In the genomic region with DNA sequence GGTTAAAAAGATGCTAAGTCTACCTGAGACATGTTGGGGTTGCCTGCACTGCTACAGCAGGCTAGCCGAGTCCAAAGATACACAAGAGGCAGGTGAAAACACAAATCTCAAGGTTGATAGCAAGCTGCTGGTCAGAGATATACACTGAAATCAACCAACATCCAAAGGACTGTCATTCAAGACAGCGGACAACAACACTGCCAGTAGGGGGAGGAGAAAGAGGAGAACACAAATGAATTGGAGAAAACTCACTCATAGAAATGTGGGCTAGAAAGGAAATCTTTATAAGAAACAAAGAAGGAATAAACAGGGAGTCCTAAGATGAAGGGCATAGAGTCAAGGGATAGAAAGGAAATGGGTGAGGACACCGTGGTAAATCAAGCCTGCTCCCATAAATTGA, we compare ENCODE assay signal across 26 mouse cellular contexts.
DNase-seq lines count a peak whose midpoint lies in the region; ATAC-seq and TF ChIP-seq lines count a peak whose summit lies in the region.
"Had no signal": no experiment of that assay in that cellular context is flagged by ENCODE, and none has a peak within 500 bp of the region (broad histone marks: within the 10 kb centered on the region; RNA-seq: fewer than 3 reads in every experiment).

No protein-coding gene starts in this region.

- no peaks in the 10 kb centered on the region for H3K27me3 ChIP-seq in intestine, postnatal 0 days (replicated peaks; ENCODE audit: control insufficient read depth, insufficient read depth, low read length)
- no peaks in the 10 kb centered on the region for H3K27me3 ChIP-seq in intestine, embryonic 15.5 days (replicated peaks)
- no peaks in the 10 kb centered on the region for H3K27me3 ChIP-seq in liver, postnatal 0 days (ENCODE audit: insufficient read depth, low read length)
- H3K27me3 ChIP-seq: embryonic facial prominence, embryonic 12.5 days; embryonic facial prominence, embryonic 15.5 days; heart, embryonic 12.5 days; heart, embryonic 15.5 days had no signal

- no peak overlapping the region for H3K27ac ChIP-seq in intestine, postnatal 0 days (ENCODE audit: low read depth, low read length)
- no peak overlapping the region for H3K27ac ChIP-seq in intestine, embryonic 15.5 days
- no peak overlapping the region for H3K27ac ChIP-seq in liver, postnatal 0 days (ENCODE audit: low read depth)
- H3K27ac ChIP-seq: embryonic facial prominence, embryonic 12.5 days; embryonic facial prominence, embryonic 15.5 days; gastrocnemius, adult 2 months; heart, embryonic 15.5 days; hindbrain, embryonic 14.5 days; hindbrain, postnatal 0 days had no signal

- H3K9me3 ChIP-seq in intestine, postnatal 0 days (ENCODE audit: control insufficient read depth) = no peaks in the 10 kb centered on the region
- H3K9me3 ChIP-seq in intestine, embryonic 15.5 days = no peaks in the 10 kb centered on the region
- no peaks in the 10 kb centered on the region for H3K9me3 ChIP-seq in liver, postnatal 0 days (ENCODE audit: low read length)
- H3K9me3 ChIP-seq: embryonic facial prominence, embryonic 12.5 days; embryonic facial prominence, embryonic 15.5 days; heart, embryonic 12.5 days; heart, embryonic 15.5 days had no signal

- DNase-seq in liver, postnatal 0 days = no peak
- no peak for DNase-seq in liver
- no peak for DNase-seq in left cerebral cortex, postnatal 10 days (ENCODE audit: extremely low spot score in 1 of 2, low spot score in 2 of 2)
- DNase-seq in c-Kit-positive CD71-positive TER-119-positive erythroid progenitor cells, embryonic 14.5 days (ENCODE audit: low spot score) = no peak
- DNase-seq: adrenal gland, adult 8-10 months; adrenal gland, postnatal 25 days; B cell, adult 2 months; cerebellum, adult 18-20 months; cerebellum, adult 9-10 months; cerebellum, postnatal 25 days; forebrain, postnatal 0 days; gastrocnemius, adult 2 months; gastrocnemius, postnatal 14 days; heart, postnatal 10 days; heart, postnatal 36 days had no signal

- WGBS in intestine, postnatal 0 days = 89% methylated on average over 3 of the region's 3 CpGs
- WGBS in intestine, embryonic 15.5 days = 88% methylated on average over 3 of the region's 3 CpGs
- 71% methylated on average over 3 of the region's 3 CpGs for WGBS in liver, postnatal 0 days (ENCODE audit: insufficient replicate concordance)

- no peak for ATAC-seq in intestine, postnatal 0 days
- no peak for ATAC-seq in intestine, embryonic 15.5 days
- ATAC-seq in liver, postnatal 0 days = no peak
- ATAC-seq in megakaryocyte progenitor cell, adult 5-6 weeks (replicated peaks; ENCODE audit: poor library complexity) = peak; percentile 52; the same call in 1 of the 2 replicates
- ATAC-seq: activated CD4-positive, CD25-positive, alpha-beta regulatory T cell, adult 4 months; forebrain, embryonic 14.5 days; forebrain, postnatal 0 days; hindbrain, postnatal 0 days had no signal

- peaks cover 37% of the 10 kb centered on the region for H3K36me3 ChIP-seq in intestine, postnatal 0 days (ENCODE audit: control insufficient read depth, insufficient read depth)
- H3K36me3 ChIP-seq in intestine, embryonic 15.5 days = 0 out of 2 replicates have a peak, but pooled peaks cover 2% of the 10 kb centered on the region
- peaks cover 9% of the 10 kb centered on the region for H3K36me3 ChIP-seq in liver, postnatal 0 days (replicated peaks; ENCODE audit: insufficient read depth, low read length)

- H3K4me3 ChIP-seq in intestine, postnatal 0 days (ENCODE audit: low read depth, low read length) = no peak overlapping the region
- H3K4me3 ChIP-seq in intestine, embryonic 15.5 days (replicated peaks) = no peak overlapping the region
- no peak overlapping the region for H3K4me3 ChIP-seq in liver, postnatal 0 days (ENCODE audit: low read depth, low read length)
- H3K4me3 ChIP-seq: embryonic facial prominence, embryonic 12.5 days; embryonic facial prominence, embryonic 15.5 days; gastrocnemius, adult 2 months; heart, embryonic 12.5 days; heart, embryonic 15.5 days had no signal

- no peaks in the 10 kb centered on the region for H3K4me1 ChIP-seq in intestine, postnatal 0 days (replicated peaks; ENCODE audit: control insufficient read depth, insufficient read depth, low read length)
- H3K4me1 ChIP-seq in intestine, embryonic 15.5 days (replicated peaks) = no peaks in the 10 kb centered on the region
- H3K4me1 ChIP-seq in liver, postnatal 0 days (ENCODE audit: insufficient read depth) = no peaks in the 10 kb centered on the region
- H3K4me1 ChIP-seq: heart, embryonic 15.5 days had no signal

- intact Hi-C loops in left cerebral cortex, postnatal 10 days (cut with DNase I) = no loop called here

- no peak for TF ChIP-seq EP300 in liver, postnatal 0 days (IDR thresholded peaks at IDR 0.05; ENCODE audit: low read depth)

- TF ChIP-seq CTCF in intestine, postnatal 0 days (IDR thresholded peaks at IDR 0.05; ENCODE audit: low read depth) = peak; percentile 36
- TF ChIP-seq CTCF in liver, postnatal 0 days (IDR thresholded peaks at IDR 0.05; ENCODE audit: low read depth) = peak; percentile 21; the same call in 1 of the 2 replicates

- H3K9ac ChIP-seq in intestine, postnatal 0 days (ENCODE audit: low read depth, low read length) = no peak overlapping the region
- H3K9ac ChIP-seq in intestine, embryonic 15.5 days = no peak overlapping the region
- H3K9ac ChIP-seq in liver, postnatal 0 days (replicated peaks) = no peak overlapping the region
- H3K9ac ChIP-seq: embryonic facial prominence, embryonic 12.5 days; embryonic facial prominence, embryonic 15.5 days; forebrain, postnatal 0 days; heart, embryonic 12.5 days; heart, embryonic 15.5 days; hindbrain, embryonic 14.5 days had no signal

- H3K4me2 ChIP-seq in intestine, postnatal 0 days (replicated peaks; ENCODE audit: low read depth) = no peak overlapping the region
- no peak overlapping the region for H3K4me2 ChIP-seq in intestine, embryonic 15.5 days (replicated peaks)
- H3K4me2 ChIP-seq in liver, postnatal 0 days (ENCODE audit: low read depth, low read length) = no peak overlapping the region
- H3K4me2 ChIP-seq: embryonic facial prominence, embryonic 12.5 days; embryonic facial prominence, embryonic 15.5 days; heart, embryonic 12.5 days; heart, embryonic 15.5 days; hindbrain, embryonic 14.5 days had no signal
